Mouse (Mus musculus) stomach, postnatal 0 days (tissue): Measurements from ENCODE around the gene Suclg1.

Experiments
- CTCF ChIP-seq: IDR thresholded peaks from 2 replicates; pipeline ENCODE4 v1.5.1; 2016; ENCODE audit warnings: antibody characterized with exemption, low read depth, mild to moderate bottlenecking, moderate library complexity
- EP300 ChIP-seq: optimal IDR thresholded peaks from 2 replicates; pipeline ENCODE3; 2016; ENCODE audit warnings: antibody characterized with exemption

- TF ChIP-seq EP300 (no peak), CTCF (no peak)
These were observed 11.9 kb downstream of the Suclg1 start for GRCm38 (mm10) chr6:73260110-73260509.
